ENCODE assay signal across 7 mouse cellular contexts in the genomic region with DNA sequence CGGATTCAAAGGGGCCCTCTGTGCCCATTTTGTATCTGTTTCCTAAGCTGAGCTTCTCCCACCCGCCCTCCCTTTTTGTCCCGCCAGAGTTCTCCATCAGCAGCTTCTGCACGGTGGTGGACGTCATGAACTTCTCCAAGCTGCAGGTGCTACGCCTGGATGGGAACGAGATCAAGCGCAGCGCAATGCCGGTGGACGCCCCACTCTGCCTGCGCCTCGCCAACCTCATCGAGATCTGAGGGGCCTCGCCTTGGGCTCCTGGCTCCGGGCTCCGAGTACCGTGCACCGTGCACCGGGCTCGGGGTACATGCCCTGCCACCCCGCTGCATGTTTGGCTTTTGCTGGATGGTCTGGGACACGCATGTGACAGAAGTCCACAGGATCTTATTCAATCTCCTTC. TPM values are rescaled to one million over a fixed set of nuclear protein-coding genes. Genes with fewer than 3 reads are reported as not detected.
DNase-seq lines count a peak whose midpoint lies in the region; ATAC-seq and TF ChIP-seq lines count a peak whose summit lies in the region.

No protein-coding gene starts in this region.

- no peak for TF ChIP-seq POLR2A in limb, embryonic 14.5 days (IDR thresholded peaks at IDR 0.05; ENCODE audit: borderline replicate concordance, extremely low read depth, insufficient read depth, insufficient read length)

- no peak for DNase-seq in lung, postnatal 10 days
- no peak for DNase-seq in limb, embryonic 14.5 days (ENCODE audit: low spot score)
- DNase-seq in lung, adult 18-20 months, result no peak
- no peak for DNase-seq in layer of hippocampus, adult 11-12 months (ENCODE audit: low spot score)

- H3K4me3 ChIP-seq in lung, embryonic 16.5 days (ENCODE audit: low read length), result no peak overlapping the region
- peak overlapping the region; percentile 27 for H3K4me3 ChIP-seq in forebrain, embryonic 16.5 days (replicated peaks; ENCODE audit: low read length)
- H3K4me3 ChIP-seq in limb, embryonic 14.5 days (replicated peaks; ENCODE audit: low read length), result peak overlapping the region; percentile 15; the same call in 1 of the 2 replicates
- no peak overlapping the region for H3K4me3 ChIP-seq in stomach, embryonic 16.5 days (replicated peaks; ENCODE audit: low read length)

- WGBS in lung, embryonic 16.5 days, result 38% methylated on average over 23 of the region's 23 CpGs
- 23% methylated on average over 23 of the region's 23 CpGs for WGBS in forebrain, embryonic 16.5 days
- 24% methylated on average over 23 of the region's 23 CpGs for WGBS in limb, embryonic 14.5 days
- WGBS in stomach, embryonic 16.5 days, result 26% methylated on average over 23 of the region's 23 CpGs

- H3K27me3 ChIP-seq in lung, embryonic 16.5 days (ENCODE audit: control insufficient read depth, insufficient read depth, low read depth, low read length), result no peaks in the 10 kb centered on the region
- no peaks in the 10 kb centered on the region for H3K27me3 ChIP-seq in forebrain, embryonic 16.5 days (replicated peaks; ENCODE audit: control insufficient read depth, insufficient read depth, low read length)
- no peaks in the 10 kb centered on the region for H3K27me3 ChIP-seq in limb, embryonic 14.5 days (ENCODE audit: control insufficient read depth, insufficient read depth, low read length)
- H3K27me3 ChIP-seq in stomach, embryonic 16.5 days (ENCODE audit: control insufficient read depth, insufficient read depth, low read length), result no peaks in the 10 kb centered on the region

- no peaks in the 10 kb centered on the region for H3K36me3 ChIP-seq in lung, embryonic 16.5 days (ENCODE audit: control insufficient read depth, insufficient read depth, low read length)
- H3K36me3 ChIP-seq in forebrain, embryonic 16.5 days (ENCODE audit: control insufficient read depth, insufficient read depth), result no peaks in the 10 kb centered on the region
- H3K36me3 ChIP-seq in limb, embryonic 14.5 days (ENCODE audit: control insufficient read depth, insufficient read depth, low read length), result no peaks in the 10 kb centered on the region
- H3K36me3 ChIP-seq in stomach, embryonic 16.5 days (ENCODE audit: control insufficient read depth, insufficient read depth, low read length), result no peaks in the 10 kb centered on the region

- no peak overlapping the region for H3K27ac ChIP-seq in lung, embryonic 16.5 days (ENCODE audit: low read length)
- no peak overlapping the region for H3K27ac ChIP-seq in forebrain, embryonic 16.5 days (ENCODE audit: low read length)
- no peak overlapping the region for H3K27ac ChIP-seq in limb, embryonic 14.5 days (replicated peaks; ENCODE audit: low read depth, low read length)
- no peak overlapping the region for H3K27ac ChIP-seq in stomach, embryonic 16.5 days (ENCODE audit: low read length)

- H3K4me1 ChIP-seq in lung, embryonic 16.5 days (replicated peaks; ENCODE audit: control insufficient read depth, insufficient read depth, low read length), result peaks cover 25% of the 10 kb centered on the region
- H3K4me1 ChIP-seq in forebrain, embryonic 16.5 days (replicated peaks; ENCODE audit: control insufficient read depth, insufficient read depth, low read length), result peaks cover 12% of the 10 kb centered on the region; the same call in 1 of the 2 replicates
- peaks cover 12% of the 10 kb centered on the region for H3K4me1 ChIP-seq in limb, embryonic 14.5 days (ENCODE audit: control insufficient read depth, insufficient read depth, low read length)
- H3K4me1 ChIP-seq in stomach, embryonic 16.5 days (ENCODE audit: control insufficient read depth, insufficient read depth, low read length), result peaks cover 8% of the 10 kb centered on the region; the same call in 1 of the 2 replicates

- H3K9ac ChIP-seq in lung, embryonic 16.5 days (ENCODE audit: low read length), result no peak overlapping the region
- peak overlapping the region; percentile 51 for H3K9ac ChIP-seq in forebrain, embryonic 16.5 days (replicated peaks; ENCODE audit: low read depth, low read length)
- H3K9ac ChIP-seq in limb, embryonic 14.5 days (ENCODE audit: low read depth, low read length, severe bottlenecking), result 0 out of 2 replicates have a peak overlapping the region, but pooled peaks have one; percentile 38
- peak overlapping the region; percentile 61 for H3K9ac ChIP-seq in stomach, embryonic 16.5 days (ENCODE audit: low read length)

- H3K4me2 ChIP-seq in lung, embryonic 16.5 days (ENCODE audit: low read depth, low read length), result peak overlapping the region; percentile 22
- H3K4me2 ChIP-seq in forebrain, embryonic 16.5 days (ENCODE audit: low read length), result peak overlapping the region; percentile 54
- peak overlapping the region; percentile 51 for H3K4me2 ChIP-seq in limb, embryonic 14.5 days (replicated peaks; ENCODE audit: low read depth, low read length, severe bottlenecking)
- H3K4me2 ChIP-seq in stomach, embryonic 16.5 days (ENCODE audit: low read depth, low read length), result peak overlapping the region; percentile 45

- no peaks in the 10 kb centered on the region for H3K9me3 ChIP-seq in lung, embryonic 16.5 days (ENCODE audit: control insufficient read depth, low read length)
- no peaks in the 10 kb centered on the region for H3K9me3 ChIP-seq in forebrain, embryonic 16.5 days (ENCODE audit: control insufficient read depth, low read length)
- no peaks in the 10 kb centered on the region for H3K9me3 ChIP-seq in limb, embryonic 14.5 days (ENCODE audit: control insufficient read depth, low read length)
- no peaks in the 10 kb centered on the region for H3K9me3 ChIP-seq in stomach, embryonic 16.5 days (replicated peaks; ENCODE audit: control insufficient read depth, low read length)

- no peak for ATAC-seq in lung, embryonic 16.5 days (ENCODE audit: low read depth)
- ATAC-seq in forebrain, embryonic 16.5 days, result peak; percentile 36
- no peak for ATAC-seq in limb, embryonic 14.5 days (ENCODE audit: low FRiP score, low read depth)
- ATAC-seq in stomach, embryonic 16.5 days (ENCODE audit: insufficient read depth, low FRiP score), result no peak

RNA-seq across cellular contexts. Expression of a gene that starts 9.3 kb away (rescaled TPM):
- polyA plus RNA-seq in lung, embryonic 16.5 days (2015; fragmentation: Nextera tagmentation; extraction: Ambion mirVana), result 159 and 191 TPM in 2 replicates
- polyA plus RNA-seq in forebrain, embryonic 16.5 days (2015; fragmentation: Nextera tagmentation; extraction: Ambion mirVana), result 7.8 and 12.6 TPM in 2 replicates
- polyA plus RNA-seq in limb, embryonic 14.5 days (2012; rRNA removed), result 86.7 and 105 TPM in 2 replicates
- polyA plus RNA-seq in limb, embryonic 14.5 days (2014; fragmentation: Nextera tagmentation; extraction: Ambion mirVana), result 75.1 and 79.5 TPM in 2 replicates
- polyA plus RNA-seq in stomach, embryonic 16.5 days (2015; fragmentation: Nextera tagmentation; extraction: Ambion mirVana), result 12.3 and 13.1 TPM in 2 replicates

RNA-seq across cellular contexts. Expression of a gene that starts 32.5 kb away (rescaled TPM):
- polyA plus RNA-seq in lung, embryonic 16.5 days (2015; fragmentation: Nextera tagmentation; extraction: Ambion mirVana), result 130 and 135 TPM in 2 replicates
- polyA plus RNA-seq in forebrain, embryonic 16.5 days (2015; fragmentation: Nextera tagmentation; extraction: Ambion mirVana), result 56.0 and 66.4 TPM in 2 replicates
- polyA plus RNA-seq in limb, embryonic 14.5 days (2012; rRNA removed), result 18.6 TPM in 2 replicates
- 26.2 and 26.4 TPM in 2 replicates for polyA plus RNA-seq in limb, embryonic 14.5 days (2014; fragmentation: Nextera tagmentation; extraction: Ambion mirVana)
- 98.5 and 110 TPM in 2 replicates for polyA plus RNA-seq in stomach, embryonic 16.5 days (2015; fragmentation: Nextera tagmentation; extraction: Ambion mirVana)

Comparison
In these comparisons a context has a peak if more than half of its experiments do, and no peak if none do; other contexts are left out.
1. H3K4me3 ChIP-seq: peak in forebrain, embryonic 16.5 days (single experiment) and limb, embryonic 14.5 days (single experiment); none in lung, embryonic 16.5 days (single experiment) and stomach, embryonic 16.5 days (single experiment).
2. Peak in every context shown above with its lines, with median percentiles within 50 percentile points of each other: H3K4me2 ChIP-seq.